Mouse (Mus musculus): Measurements from ENCODE around the gene Ube2n. TPM values are rescaled to one million over a fixed set of nuclear protein-coding genes. Genes with fewer than 3 reads are reported as not detected.

The Ube2n gene
- total RNA-seq, 2 experiments from 2014 or later, result 196 to 206 TPM

DNA sequence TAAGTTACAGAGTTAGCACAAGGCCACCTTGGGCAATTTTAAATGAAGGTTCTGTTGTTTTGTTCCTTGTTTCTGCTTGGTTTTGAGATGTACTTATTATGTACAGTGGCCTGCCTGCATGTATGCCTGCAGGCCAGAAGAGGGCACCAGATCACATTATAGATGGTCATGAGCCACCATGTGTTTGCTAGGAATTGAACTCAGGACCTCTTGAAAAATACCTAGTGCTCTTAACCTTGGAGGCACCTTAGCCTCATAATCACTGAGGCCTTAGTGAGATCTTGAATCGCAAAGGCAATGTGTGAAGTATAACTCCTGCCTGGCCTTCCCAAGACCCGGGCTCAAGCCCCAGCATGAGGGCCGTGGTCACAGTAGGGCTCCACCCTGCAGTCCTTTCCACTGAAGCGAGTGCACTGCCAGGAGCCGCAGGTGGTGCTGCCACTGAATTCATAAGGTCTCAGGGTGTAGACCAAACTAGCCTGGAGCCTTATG, 42.4 kb downstream of the Ube2n start:
- DNase-seq (ENCODE audit: low spot score in 2 of 2), result no peak

DNA sequence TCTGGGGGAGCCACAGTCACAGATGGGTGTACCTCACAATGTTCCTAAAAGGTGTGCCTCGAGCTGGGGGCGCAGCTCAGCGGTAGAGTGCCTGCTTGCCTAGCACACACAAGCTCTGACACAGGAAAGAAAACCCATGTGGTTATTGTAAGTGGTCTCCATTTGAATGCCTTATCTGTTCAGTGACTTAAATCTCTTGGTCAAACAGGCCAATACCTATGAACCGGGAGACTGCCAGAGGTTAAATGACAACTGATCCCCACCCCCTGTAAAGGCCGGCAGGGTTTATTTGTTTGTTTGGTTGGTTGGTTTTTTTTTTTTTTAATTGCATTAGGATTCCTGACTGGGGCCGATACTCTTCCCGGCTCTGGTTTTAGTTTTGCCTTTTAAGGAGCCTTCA, 44.5 kb downstream of the Ube2n start:
- no peak for DNase-seq (ENCODE audit: low spot score in 2 of 2)

DNA sequence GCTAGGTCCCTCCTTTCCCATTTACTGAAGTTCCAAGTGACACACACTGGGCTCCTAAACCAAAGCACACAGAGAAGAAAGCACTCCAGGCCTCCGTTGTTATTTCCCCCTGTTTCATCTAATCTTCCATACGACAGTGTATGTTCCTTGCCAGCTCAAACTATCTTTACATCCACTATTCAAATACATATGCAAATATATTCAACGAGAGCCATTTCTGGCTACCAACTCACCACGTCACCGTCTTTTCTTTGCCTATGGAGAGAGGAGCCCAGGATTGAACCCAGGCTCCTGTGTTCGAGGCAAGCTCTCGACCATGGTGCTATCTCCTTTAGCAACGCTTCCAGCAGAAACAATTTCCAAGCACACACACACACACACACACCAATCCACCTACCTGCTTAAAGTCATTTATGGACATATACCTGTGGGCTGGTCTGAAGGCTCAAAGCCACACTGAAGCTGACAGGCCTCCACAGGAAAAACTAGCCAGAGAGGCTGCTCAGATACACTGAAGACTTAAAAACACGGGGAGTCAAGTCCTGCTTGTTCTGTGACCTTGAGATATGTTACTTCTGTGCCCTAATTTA, 45.5 kb downstream of the Ube2n start:
- no peak for DNase-seq (ENCODE audit: low spot score in 2 of 2)

DNA sequence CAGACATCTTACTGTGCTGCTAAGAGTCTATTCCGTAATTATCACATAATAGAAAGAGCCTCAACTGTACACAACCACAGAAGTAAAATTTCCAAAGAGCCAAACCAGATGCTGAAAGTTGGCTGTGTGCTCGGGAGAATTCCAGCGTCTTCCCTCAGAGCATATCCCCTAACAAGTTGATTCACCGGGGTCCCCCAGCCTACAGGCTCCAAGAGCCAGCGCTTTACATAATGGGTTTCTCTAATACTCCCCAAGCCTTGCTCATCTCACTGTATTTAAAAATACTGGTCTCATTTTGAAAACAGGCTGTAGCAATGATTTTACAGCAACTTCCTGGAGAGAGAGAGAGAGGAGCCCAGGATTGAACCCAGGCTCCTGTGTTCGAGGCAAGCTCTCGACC, 46.7 kb downstream of the Ube2n start:
- no peak for DNase-seq (ENCODE audit: low spot score in 2 of 2)

DNA sequence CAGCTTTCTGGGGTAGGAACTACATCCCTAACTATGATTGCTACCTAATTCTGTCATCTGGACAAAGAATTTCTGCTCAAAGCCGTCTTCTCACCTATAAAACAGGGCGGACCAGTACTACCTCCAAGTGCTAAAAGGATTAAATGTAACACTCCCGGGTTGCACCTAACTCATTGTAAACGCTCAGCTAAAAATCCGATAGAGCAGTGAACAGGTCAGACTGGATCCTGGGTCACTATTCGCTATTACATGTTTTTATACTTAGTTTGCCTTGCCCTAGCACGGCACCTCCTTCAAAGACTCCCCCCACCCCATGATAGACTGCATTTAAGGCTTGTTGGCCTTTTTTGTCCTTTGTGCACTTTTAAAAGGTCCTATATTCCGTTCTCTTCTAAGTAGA, 47.5 kb downstream of the Ube2n start:
- no peak for DNase-seq (ENCODE audit: low spot score in 2 of 2)

DNA sequence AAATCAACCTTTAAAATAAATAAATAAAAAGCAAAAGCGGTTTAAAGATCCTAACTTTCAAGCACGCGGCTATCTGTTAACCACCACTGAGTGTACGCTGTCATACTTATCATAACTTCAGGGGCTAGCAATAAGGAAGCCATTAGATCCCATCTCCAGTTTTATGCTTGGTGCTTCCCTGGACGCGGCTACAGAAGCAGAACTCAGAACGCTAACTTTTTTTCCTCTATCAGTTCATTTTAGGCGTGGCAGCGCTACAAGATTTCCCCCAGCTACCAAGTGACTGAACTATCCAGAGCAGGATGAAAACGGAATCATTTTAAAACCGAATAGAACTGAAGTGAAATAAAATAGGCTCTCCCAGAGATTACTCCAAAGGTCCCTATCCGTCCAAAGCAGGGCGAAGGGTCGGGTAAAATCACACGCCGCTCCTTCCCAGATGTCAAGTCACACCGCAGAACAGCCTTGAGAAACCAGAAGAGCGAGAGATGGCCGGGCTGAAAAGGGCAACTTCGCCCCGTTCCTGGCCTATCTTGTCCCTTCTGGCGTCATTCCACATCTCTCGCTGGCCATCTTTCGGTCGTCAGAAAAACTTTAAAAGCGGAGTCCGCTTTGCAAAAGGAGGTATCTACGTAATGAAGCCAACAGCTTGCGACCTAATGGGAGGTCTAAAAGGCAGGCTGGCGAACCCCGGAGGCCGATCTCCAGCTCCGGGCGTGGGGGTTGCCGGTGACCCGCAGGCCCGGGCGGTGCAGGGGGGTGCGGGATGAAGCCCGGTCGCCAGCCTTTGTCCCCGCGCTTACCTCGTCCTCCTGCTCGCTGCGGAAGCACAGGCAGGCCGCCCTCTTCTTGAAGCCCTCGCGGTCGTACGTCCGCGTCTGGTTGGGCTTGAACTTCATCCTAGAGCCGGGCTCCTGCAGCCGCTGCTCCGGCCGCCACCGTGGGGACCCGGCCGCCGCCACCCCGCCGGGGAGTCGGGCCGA, 48.2 kb downstream of the Ube2n start:
- DNase-seq (ENCODE audit: low spot score in 2 of 2), result no peak

DNA sequence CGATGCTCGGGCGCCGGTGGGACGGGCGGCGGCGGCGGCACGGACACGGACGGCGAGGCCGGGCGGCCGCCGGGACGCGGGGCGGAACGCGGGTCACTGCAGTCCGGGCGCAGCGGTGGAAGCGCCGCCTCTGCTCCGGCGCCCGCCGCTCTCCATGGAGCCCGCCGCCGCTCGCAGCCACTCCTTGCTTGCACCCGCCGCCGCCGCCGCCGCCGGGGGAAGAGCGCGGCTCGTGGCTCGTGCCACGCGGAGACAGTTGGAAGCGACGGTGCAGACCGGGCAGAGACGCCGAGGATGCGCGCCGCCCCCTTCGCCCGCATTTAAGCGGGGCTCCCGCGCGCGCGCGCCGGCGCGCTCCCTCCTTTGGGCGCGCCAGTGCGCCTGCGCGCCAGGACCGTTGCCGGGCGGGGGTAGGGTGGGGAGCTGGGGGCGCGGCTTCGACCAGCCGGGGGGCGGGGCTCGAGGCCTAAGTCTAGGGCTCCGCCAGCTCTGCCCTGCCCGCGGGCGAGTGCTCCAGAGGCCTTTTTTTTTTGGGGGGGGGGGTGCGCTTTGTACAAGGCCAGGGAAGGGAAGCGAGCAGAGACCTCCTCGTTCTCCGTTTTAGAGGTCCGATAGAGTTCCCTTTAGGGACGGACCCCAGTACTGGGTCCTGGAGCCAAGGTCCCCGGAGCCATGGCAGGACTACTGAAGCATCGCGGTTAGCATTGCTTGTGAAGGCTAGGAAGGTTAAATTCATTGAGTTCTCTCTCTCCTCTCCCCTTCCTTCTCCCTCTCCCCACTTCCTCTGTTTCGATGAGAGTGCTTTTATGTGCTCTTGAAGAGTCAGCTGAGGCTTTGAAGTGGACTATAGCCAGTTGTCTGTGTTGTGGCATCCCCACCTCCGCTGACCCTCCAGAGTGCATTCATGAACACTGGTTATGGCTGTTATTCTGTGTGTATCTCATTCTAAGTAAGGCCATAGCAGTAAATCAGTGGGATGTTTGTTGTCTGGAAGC, 49.2 kb downstream of the Ube2n start, which contains the start of gene Nudt4:
Gene Nudt4, minus strand, starts transcription at position 296 of the 995 bp plus-strand sequence.
- DNase-seq (ENCODE audit: low spot score in 2 of 2), result peak; percentile 75 to 82

DNA sequence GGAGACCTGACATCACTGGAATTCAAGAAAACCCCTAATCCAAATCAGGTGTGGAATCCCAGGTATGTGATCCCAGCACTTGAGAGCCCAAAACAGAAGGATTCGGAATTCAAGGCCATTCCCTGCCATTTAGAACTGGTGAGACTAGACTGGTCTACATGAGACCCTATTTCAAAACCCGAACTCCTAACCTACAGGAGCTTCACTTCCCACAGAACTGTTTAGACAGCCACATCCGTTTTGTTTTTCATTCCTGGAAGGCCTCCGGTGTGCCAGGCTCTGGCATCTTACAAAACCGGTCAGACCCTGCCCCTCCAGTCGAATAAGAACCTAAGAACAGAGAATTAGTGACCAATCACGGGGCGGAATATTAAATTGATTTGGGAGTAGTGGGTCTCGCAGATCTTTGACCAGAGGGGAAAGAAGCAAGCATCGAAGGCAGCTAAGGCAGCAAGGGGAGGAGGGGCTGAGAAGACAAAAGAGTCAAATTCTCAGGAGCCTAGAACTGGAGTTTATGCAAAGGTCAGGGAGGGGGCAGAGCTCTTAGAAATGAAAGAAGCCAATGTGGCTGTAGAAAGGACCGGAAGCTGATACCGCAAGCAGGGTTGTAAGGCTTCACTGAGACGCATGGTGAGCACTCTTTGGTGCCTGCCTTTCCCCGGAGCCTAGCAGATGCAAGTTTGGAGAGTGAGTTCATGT, 50.4 kb downstream of the Ube2n start:
- DNase-seq (ENCODE audit: low spot score in 2 of 2), result no peak

DNA sequence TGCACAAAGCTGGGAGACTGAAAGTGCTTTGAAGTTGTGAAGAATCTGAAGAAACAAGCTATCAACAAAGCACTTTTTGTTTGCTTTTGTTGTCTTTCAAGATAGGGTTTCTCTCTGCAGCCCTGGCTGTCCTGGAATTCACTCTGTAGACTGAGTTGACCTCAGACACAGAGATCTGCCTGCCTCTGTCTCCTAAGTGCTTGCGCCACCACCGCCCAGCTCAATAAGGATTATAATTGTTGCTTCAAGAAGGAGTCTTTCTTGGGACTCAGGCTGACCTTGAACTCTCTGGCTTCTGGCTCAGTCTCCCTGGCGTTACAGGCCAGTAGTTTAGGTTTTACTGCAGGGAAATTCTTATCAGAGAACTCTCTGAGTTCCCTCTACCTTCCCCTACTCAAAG, 51.8 kb downstream of the Ube2n start:
- no peak for DNase-seq (ENCODE audit: low spot score in 2 of 2)

DNA sequence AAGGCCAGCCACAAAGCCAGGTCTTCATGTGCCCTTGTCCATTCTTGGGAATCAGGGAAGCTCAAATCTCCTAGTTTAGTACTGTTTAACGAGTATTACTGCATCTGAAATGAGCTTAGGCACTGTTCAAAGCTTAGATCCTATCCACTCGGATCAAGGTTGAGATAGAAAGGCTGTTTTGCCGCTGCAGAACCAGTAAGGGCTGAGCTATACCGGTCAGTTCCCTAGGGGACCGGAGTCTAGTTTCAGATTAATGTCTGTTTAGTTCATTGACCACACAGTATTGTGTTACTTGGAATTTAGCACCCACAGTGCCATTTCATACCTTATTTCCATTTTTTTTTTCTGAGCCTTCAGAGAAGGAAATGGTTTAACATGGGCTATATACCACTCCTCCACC, 52.6 kb downstream of the Ube2n start:
- no peak for DNase-seq (ENCODE audit: low spot score in 2 of 2)

DNA sequence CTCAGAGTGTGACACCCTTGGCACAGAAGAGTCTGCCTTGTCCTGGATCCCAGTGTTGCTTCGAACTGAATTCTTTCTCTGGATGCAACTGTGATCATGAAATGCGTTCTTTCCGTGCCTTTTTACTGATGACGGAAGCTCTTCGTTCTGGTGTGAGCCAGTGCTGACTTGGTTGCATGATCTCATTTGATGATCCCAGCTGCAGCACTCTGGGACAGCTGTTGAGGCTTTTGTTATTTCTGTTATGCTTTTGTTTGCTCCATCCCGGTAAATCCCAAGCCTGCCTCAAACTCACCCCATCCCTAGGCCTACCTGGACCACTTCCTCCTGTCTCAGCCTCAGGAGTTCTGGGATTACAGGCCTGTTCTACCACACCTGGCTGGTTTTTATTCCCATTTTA, 53.1 kb downstream of the Ube2n start:
- no peak for DNase-seq (ENCODE audit: low spot score in 2 of 2)

DNA sequence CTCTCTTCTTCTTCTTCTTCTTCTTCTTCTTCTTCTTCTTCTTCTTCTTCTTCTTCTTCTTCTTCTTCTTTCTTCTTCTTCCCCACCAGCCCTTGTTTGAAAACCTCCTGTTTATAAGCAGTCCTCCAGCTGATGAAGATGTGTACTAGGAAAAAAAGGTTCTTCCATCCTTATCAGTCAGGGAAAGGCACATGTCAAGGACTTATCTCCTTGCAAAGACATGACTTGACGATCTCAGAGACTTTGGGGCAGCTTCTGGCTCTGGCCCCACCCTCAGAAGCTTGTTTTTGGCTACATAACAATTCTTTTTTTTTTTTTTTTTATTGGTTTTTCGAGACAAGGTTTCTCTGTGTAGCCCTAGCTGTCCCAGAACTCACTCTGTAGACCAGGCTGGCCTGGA, 54.5 kb downstream of the Ube2n start:
- no peak for DNase-seq (ENCODE audit: low spot score in 2 of 2)

DNA sequence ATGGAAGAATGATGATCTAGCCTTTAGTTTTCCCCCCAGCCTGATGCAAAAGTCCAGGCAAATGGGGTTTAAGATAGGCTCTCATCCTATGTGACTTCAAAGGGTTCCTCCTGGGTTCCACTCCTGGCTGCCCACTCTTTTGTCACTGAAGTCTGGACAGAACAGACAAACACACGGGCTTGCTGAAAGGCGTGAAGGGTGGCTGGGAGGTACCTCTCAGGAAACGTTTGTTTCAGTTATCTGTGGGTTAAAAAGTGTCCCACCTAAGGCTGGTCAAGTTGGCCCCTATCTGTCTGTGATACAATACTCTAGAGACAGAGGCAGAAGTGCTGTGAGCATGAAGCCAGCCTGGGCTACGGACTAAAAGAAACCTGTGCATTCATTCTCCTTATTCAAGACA, 60.0 kb downstream of the Ube2n start:
- DNase-seq (ENCODE audit: low spot score in 2 of 2), result no peak

DNA sequence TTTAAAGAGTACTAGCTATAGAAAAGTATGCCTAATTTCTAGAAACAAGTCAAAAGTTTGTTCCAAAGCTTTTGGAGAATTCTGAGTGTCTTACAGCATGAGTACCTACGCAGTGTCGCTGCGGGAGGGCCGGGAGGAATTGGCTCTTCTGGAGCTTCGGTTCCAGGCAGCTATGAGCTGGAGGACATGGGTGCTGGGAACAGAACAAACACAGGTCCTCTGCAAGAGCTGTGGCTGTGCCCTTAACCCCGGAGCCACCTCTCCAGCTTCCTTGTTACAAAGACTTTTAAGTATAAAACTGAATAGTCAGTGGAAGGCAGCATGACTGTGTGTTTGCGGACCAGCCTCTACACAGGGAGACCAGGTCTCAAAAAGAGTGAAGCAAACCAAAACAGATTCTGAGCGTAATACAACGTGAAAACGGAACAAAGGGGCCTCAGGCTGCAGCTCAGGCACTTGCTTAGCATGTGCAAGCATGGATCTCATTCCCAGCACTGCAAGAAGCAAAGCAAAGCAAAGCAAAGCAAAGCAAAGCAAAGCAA, 61.0 kb downstream of the Ube2n start:
- no peak for DNase-seq (ENCODE audit: low spot score in 2 of 2)

DNA sequence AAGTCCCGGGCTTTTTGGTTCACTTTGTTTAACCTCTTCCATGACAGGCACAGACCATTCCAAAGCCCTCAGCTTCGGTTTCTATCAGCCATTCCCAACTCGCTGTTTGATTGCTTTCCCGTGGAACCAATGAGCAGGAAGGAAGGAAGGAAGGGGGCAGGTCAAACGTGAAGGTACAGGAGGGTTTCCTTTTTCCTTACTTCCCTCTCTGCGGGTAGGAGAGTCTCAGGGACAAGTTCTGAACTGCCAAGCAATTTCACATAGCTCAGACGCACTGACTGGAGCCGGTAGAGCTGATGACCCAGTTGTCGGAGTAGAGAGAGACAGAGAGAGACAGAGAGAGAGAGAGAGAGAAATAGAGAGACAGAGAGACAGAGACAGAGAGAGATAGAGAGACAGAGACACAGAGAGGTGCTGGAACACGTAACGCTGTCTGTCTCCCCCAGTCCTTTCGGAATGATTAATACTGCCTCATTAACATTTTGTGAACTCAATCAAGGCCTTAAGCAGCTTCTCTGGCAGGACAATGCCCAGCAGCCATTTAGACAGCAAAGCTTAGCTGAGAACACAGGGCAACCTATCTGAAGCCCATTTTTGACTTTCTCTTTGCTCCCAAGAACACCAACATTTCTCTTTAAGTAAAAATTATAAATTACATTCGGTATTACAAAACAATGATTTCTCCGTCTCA, 62.1 kb downstream of the Ube2n start:
- no peak for DNase-seq (ENCODE audit: low spot score in 2 of 2)

DNA sequence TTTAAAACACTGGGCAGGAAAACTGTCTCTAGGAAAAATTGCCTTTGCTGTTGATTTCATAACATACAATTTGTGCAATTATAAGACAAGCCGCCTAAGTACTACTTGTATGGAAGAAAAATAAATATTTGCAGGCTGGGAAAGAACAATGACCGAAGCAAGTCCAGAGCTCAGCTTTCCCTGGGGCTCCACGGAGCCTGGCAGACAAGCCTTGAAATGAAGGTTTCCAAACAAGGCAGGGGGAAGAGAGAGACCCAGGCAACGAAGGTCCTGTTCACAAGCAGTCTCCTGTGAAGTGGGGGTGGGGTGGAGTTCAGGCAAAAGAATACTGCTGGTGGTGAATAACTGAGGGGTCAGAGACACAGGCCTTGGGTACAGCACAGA, 62.6 kb downstream of the Ube2n start:
- no peak for DNase-seq (ENCODE audit: low spot score in 2 of 2)

DNA sequence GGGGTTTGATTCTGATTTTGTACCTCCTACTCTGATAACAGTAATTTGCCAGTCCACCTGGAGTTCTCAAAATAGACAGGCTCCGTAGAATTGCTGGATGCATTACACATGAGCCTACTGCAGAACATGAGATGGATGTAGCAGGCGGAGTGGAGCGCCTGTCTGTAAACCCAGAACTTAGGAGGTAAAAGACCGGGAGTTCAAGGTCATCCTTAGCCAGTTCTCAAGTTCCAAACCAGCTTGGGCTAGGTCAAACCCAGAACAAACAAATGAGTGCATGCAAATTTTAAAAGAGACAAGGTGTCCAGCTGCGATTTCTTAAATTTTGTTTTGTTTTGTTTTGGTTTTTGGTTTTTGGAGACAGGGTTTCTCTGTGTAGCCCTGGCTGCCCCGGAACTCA, 70.6 kb downstream of the Ube2n start:
- no peak for DNase-seq (ENCODE audit: low spot score in 2 of 2)

DNA sequence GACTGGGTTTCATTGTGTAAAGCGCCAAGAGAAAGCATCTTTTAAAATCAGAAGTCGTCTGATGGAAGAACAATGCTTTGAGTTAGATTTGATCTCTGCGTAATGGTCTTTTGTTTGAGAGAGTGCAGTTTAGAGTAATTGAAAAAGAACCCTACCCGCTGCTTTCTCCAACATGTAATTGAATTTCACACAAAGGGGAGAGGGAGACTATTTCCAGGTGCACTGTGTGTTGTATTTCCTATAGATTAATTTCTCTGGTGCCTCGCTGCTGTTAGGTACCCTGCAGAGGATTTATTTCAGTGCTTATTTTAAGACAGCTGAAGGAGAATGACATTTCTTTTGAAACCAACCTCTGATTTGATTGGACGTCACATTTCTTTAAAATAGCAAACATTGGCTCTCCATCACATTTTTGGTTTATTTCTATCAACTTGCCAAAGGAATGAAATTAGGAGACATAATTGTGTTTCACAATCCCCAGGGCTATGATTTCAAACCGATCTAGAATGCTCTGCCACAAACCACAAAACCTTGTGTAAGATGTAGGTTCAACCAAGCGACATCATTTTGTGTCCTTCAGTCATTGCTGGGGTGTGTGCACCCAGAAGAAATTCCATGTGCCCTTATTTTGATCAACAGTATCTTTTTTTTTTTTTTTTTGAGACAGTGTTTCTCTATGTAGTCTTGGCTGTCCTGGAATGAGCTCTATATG, 72.7 kb downstream of the Ube2n start:
- DNase-seq (ENCODE audit: low spot score in 2 of 2), result no peak

DNA sequence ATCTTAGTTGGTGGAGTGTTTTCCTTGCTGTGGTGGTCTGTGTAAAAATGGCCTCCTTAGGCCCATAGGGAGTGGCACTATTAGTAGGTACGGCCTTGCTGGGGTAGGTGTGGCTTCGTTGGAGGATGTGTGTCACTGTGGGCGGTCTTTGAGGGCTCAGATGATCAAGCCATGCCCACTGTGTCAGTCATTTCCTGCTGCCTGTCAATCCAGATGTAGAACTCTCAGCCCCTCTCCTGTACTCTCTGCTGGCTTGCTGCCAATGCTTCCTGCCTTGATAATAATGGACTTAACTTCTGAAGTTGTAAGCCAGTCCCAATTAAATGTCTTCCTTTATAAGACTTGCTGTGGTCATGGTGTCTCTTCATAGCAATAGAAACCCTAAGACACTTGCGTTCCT, 74.3 kb downstream of the Ube2n start:
- DNase-seq (ENCODE audit: low spot score in 2 of 2), result no peak

All from layer of hippocampus, adult 18-20 months (tissue).